Mouse (Mus musculus): ENCODE results near the gene Cnr2. TPM values are rescaled to one million over a fixed set of nuclear protein-coding genes. Genes with fewer than 3 reads are reported as not detected.
"Not testable (repeated sequence)": the region's sequence is repeated elsewhere in the genome, so short reads cannot be mapped to it uniquely, and the experiment has no call there.

Gene Cnr2
- polyA plus RNA-seq, 1 experiment from 2014 or later, result 0.08 TPM

DNA sequence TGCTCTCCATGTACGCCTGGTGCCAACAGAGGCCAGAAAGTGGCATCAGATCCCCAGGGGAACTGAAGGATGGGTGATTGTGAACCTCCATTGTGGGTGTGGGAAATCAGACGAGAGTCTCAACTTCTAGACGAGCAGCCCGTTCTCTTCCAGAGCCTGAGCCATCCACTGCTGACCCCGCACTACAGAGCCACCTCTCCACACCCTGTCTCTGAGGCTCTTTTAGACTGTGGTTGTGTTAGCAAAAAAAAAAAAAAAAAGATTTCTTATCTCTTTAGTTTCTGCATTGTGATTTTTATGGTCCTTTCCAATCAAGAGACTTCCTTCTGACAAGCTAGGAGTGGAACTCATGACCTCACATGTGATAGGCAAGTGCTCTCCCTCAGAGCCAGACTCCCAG, 34.2 kb downstream of the Cnr2 start:
- H3K27ac ChIP-seq (ENCODE audit: low read depth, low read length), result no peak overlapping the region
- H3K27me3 ChIP-seq (ENCODE audit: control insufficient read depth, insufficient read depth, low read length), result no peaks in the 10 kb centered on the region
- H3K9me3 ChIP-seq (ENCODE audit: control insufficient read depth, low read length), result no peaks in the 10 kb centered on the region
- no peak overlapping the region for H3K9ac ChIP-seq (ENCODE audit: low read depth, low read length)
- DNase-seq (ENCODE audit: low spot score) (no peak), ATAC-seq (ENCODE audit: low FRiP score) (no peak)
- H3K4me2 ChIP-seq (replicated peaks; ENCODE audit: low read depth, low read length), result no peak overlapping the region
- 94% methylated on average over 5 of the region's 5 CpGs for WGBS
- no peak overlapping the region for H3K4me3 ChIP-seq (ENCODE audit: low read depth, low read length)
- H3K36me3 ChIP-seq (ENCODE audit: control insufficient read depth, insufficient read depth, low read length), result no peaks in the 10 kb centered on the region
- H3K4me1 ChIP-seq (replicated peaks; ENCODE audit: control insufficient read depth, insufficient read depth, low read length), result no peaks in the 10 kb centered on the region

DNA sequence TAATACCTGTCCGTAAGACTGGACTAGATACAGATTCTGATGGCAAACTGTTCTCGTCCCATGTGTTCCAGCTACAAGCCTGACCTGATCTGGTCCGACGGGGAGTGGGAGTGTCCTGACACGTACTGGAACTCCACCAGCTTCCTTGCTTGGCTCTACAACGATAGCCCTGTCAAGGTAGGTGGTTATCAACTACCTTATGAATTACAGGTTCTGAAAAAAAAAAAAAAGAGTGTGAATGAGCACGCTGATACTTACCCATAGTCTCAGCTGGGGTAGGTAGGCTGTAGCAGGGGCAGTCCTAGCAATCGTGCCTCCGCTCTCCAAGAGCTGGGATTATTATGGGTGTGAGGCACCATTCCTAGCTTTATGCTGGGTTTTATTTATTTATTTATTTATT, 34.6 kb downstream of the Cnr2 start:
- no peak for DNase-seq (ENCODE audit: low spot score)
- no peak for ATAC-seq (ENCODE audit: low FRiP score)
- Histone ChIP-seq H3K4me2 (replicated peaks; ENCODE audit: low read depth, low read length) (no peak overlapping the region), H3K9me3 (ENCODE audit: control insufficient read depth, low read length) (no peaks in the 10 kb centered on the region), H3K36me3 (ENCODE audit: control insufficient read depth, insufficient read depth, low read length) (no peaks in the 10 kb centered on the region), H3K27me3 (ENCODE audit: control insufficient read depth, insufficient read depth, low read length) (no peaks in the 10 kb centered on the region), H3K27ac (ENCODE audit: low read depth, low read length) (no peak overlapping the region), H3K4me3 (ENCODE audit: low read depth, low read length) (no peak overlapping the region), H3K9ac (ENCODE audit: low read depth, low read length) (no peak overlapping the region), H3K4me1 (replicated peaks; ENCODE audit: control insufficient read depth, insufficient read depth, low read length) (no peaks in the 10 kb centered on the region)
- WGBS, result 93% methylated on average over 9 of the region's 9 CpGs

DNA sequence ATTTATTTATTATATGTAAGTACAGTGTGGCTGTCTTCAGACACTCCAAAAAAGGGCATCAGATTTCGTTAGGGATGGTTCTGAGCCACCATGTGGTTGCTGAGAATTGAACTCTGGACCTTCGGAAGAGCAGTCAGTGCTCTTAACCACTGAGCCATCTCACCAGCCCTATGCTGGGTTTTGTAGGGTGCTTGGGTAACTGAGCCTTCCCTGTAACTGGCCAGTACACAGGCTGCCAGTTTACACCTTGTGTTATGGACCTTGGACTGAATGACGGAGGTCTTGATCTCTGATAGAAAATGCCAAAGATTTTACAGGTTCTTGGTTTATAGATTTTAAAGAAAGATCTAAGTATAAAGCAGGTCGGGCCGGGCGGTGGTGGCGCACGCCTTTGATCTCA, 35.0 kb downstream of the Cnr2 start:
- DNase-seq (ENCODE audit: low spot score) (no peak), ATAC-seq (ENCODE audit: low FRiP score) (no peak)
- H3K27ac ChIP-seq (ENCODE audit: low read depth, low read length), result no peak overlapping the region
- no peaks in the 10 kb centered on the region for H3K4me1 ChIP-seq (replicated peaks; ENCODE audit: control insufficient read depth, insufficient read depth, low read length)
- 93% methylated on average over 8 of the region's 8 CpGs for WGBS
- H3K9ac ChIP-seq (ENCODE audit: low read depth, low read length), result no peak overlapping the region
- H3K4me2 ChIP-seq (replicated peaks; ENCODE audit: low read depth, low read length), result no peak overlapping the region
- no peaks in the 10 kb centered on the region for H3K36me3 ChIP-seq (ENCODE audit: control insufficient read depth, insufficient read depth, low read length)
- no peak overlapping the region for H3K4me3 ChIP-seq (ENCODE audit: low read depth, low read length)
- H3K9me3 ChIP-seq (ENCODE audit: control insufficient read depth, low read length), result no peaks in the 10 kb centered on the region
- no peaks in the 10 kb centered on the region for H3K27me3 ChIP-seq (ENCODE audit: control insufficient read depth, insufficient read depth, low read length)

DNA sequence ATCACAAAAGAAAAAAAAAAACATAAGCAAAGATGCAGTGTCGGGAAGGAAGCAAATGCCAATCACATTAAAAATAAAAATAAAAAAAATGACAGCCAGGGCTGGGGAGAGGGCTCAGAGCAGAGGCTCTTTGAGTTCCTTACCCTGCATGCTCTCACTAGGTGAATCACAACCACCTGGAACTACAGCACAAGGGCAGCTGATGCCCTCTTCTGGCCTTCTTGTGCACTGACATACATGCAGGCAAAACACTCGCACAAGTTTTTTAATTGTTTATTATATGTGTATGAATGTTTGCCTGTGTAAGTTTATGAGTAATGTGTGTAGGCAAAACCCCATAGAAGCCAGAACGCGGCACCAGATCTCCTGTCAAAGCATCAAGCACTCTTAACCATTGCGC, 36.6 kb downstream of the Cnr2 start:
- no peak overlapping the region for H3K4me3 ChIP-seq (ENCODE audit: low read depth, low read length)
- no peaks in the 10 kb centered on the region for H3K9me3 ChIP-seq (ENCODE audit: control insufficient read depth, low read length)
- no peaks in the 10 kb centered on the region for H3K27me3 ChIP-seq (ENCODE audit: control insufficient read depth, insufficient read depth, low read length)
- no peak overlapping the region for H3K9ac ChIP-seq (ENCODE audit: low read depth, low read length)
- ATAC-seq (ENCODE audit: low FRiP score) (no peak), DNase-seq (ENCODE audit: low spot score) (no peak)
- H3K4me2 ChIP-seq (replicated peaks; ENCODE audit: low read depth, low read length), result no peak overlapping the region
- 71% methylated on average over 5 of the region's 5 CpGs for WGBS
- H3K36me3 ChIP-seq (ENCODE audit: control insufficient read depth, insufficient read depth, low read length), result no peaks in the 10 kb centered on the region
- no peak overlapping the region for H3K27ac ChIP-seq (ENCODE audit: low read depth, low read length)
- H3K4me1 ChIP-seq (replicated peaks; ENCODE audit: control insufficient read depth, insufficient read depth, low read length), result no peaks in the 10 kb centered on the region

DNA sequence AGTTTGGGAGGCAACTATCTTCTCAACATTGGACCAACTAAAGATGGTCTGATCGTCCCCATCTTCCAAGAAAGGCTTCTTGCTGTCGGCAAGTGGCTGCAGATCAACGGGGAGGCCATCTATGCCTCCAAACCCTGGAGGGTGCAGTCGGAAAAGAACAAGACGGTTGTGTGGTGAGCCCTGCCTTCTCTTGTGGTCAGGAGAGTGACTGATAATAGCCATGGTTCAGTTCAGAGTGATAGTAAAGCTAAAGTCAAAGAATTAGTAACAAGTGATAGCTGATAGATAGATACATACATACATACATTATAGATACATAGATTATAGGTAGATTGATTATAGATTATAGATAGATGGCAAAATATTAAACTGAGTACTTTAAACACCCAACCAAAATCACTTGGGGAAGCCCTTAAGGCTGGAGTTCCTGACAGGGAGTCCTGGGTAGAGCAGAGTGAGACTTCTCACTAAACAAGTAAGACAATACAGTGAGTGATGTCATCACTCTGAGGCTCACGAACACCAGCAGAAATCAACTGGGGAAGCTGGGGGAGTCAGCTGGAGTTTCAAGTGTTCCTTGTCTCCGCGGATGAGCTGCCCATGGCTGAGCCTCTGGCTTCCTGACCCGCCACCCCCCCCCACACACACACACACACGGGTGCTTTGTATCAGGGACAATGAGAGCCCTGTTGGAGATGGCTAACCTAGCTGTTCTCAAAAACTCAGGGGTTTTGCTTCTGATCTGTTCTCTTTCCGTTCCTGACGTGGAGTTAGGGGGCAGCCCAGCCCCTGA, 39.7 kb downstream of the Cnr2 start:
- Histone ChIP-seq H3K9ac (ENCODE audit: low read depth, low read length) (no peak overlapping the region), H3K4me1 (replicated peaks; ENCODE audit: control insufficient read depth, insufficient read depth, low read length) (no peaks in the 10 kb centered on the region), H3K27me3 (ENCODE audit: control insufficient read depth, insufficient read depth, low read length) (no peaks in the 10 kb centered on the region), H3K27ac (ENCODE audit: low read depth, low read length) (no peak overlapping the region), H3K36me3 (ENCODE audit: control insufficient read depth, insufficient read depth, low read length) (no peaks in the 10 kb centered on the region), H3K4me3 (ENCODE audit: low read depth, low read length) (no peak overlapping the region), H3K4me2 (replicated peaks; ENCODE audit: low read depth, low read length) (no peak overlapping the region), H3K9me3 (ENCODE audit: control insufficient read depth, low read length) (no peaks in the 10 kb centered on the region)
- ATAC-seq (ENCODE audit: low FRiP score), result no peak
- WGBS, result 54% methylated on average over 12 of the region's 12 CpGs
- DNase-seq (ENCODE audit: low spot score), result peak; percentile 14

DNA sequence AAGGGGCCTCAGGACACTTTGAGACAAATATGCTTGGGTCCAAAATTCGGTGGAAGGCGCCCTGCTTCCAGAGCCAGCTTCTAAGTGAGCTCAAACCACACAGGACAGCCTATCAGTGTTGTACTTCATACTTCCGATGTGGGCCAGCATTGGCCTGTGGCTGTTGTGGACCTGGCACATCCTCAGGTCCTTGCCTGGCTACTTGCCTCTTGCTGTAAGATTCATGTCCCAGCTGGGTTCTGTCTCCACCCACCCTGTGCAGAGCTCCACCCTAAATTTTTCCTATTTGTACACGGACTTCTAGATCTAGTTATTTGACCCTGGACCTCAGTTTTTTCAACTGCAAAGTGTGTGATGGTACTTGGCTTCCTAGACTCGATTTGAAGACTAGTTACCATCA, 40.3 kb downstream of the Cnr2 start:
- no peak for DNase-seq (ENCODE audit: low spot score)
- H3K4me3 ChIP-seq (ENCODE audit: low read depth, low read length), result no peak overlapping the region
- H3K4me1 ChIP-seq (replicated peaks; ENCODE audit: control insufficient read depth, insufficient read depth, low read length), result no peaks in the 10 kb centered on the region
- no peaks in the 10 kb centered on the region for H3K9me3 ChIP-seq (ENCODE audit: control insufficient read depth, low read length)
- WGBS, result 64% methylated on average over 5 of the region's 5 CpGs
- no peaks in the 10 kb centered on the region for H3K27me3 ChIP-seq (ENCODE audit: control insufficient read depth, insufficient read depth, low read length)
- no peak overlapping the region for H3K27ac ChIP-seq (ENCODE audit: low read depth, low read length)
- H3K36me3 ChIP-seq (ENCODE audit: control insufficient read depth, insufficient read depth, low read length), result no peaks in the 10 kb centered on the region
- no peak for ATAC-seq (ENCODE audit: low FRiP score)
- H3K4me2 ChIP-seq (replicated peaks; ENCODE audit: low read depth, low read length), result no peak overlapping the region
- H3K9ac ChIP-seq (ENCODE audit: low read depth, low read length), result no peak overlapping the region

DNA sequence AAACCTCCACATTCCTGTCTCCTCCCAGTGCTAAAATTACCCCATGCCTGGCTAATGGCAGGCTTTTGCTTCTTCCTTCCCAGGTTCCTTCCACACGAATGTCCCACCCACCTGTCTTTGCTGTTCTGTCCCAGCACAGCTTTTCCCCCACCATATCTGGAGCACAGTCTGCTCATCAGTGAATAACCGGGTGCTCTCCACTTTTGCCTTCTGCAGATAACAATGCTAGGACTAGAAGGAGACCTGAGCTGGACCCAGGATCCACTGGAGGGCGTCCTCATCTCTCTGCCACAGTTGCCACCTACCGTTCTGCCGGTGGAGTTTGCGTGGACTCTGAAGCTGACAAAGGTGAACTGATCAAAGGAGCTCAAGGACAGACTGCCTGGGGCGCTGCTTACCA, 43.7 kb downstream of the Cnr2 start:
- no peak overlapping the region for H3K4me2 ChIP-seq (replicated peaks; ENCODE audit: low read depth, low read length)
- 86% methylated on average over 7 of the region's 7 CpGs for WGBS
- H3K9ac ChIP-seq (ENCODE audit: low read depth, low read length), result no peak overlapping the region
- no peaks in the 10 kb centered on the region for H3K9me3 ChIP-seq (ENCODE audit: control insufficient read depth, low read length)
- H3K4me1 ChIP-seq (replicated peaks; ENCODE audit: control insufficient read depth, insufficient read depth, low read length), result no peaks in the 10 kb centered on the region
- H3K27me3 ChIP-seq (ENCODE audit: control insufficient read depth, insufficient read depth, low read length), result no peaks in the 10 kb centered on the region
- no peak overlapping the region for H3K27ac ChIP-seq (ENCODE audit: low read depth, low read length)
- DNase-seq (ENCODE audit: low spot score) (no peak), ATAC-seq (ENCODE audit: low FRiP score) (no peak)
- H3K36me3 ChIP-seq (ENCODE audit: control insufficient read depth, insufficient read depth, low read length), result no peaks in the 10 kb centered on the region
- no peak overlapping the region for H3K4me3 ChIP-seq (ENCODE audit: low read depth, low read length)

DNA sequence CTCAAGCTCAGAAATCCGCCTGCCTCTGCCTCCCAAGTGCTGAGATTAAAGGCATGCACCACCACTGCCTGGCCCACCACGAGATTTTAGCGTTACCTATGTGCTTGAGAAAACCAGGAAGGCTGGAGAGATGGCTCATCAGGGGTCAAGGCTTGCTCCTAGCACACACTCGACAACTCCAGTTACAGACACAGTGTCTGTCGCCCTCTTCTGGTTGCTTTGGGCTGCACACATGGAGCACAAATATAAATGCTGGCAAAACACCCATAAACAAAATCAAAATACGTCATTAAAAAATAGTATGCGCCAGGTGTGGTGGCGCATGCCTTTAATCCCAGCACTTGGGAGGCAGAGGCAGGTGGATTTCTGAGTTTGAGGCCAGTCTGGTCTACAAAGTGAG, 45.8 kb downstream of the Cnr2 start:
- H3K27me3 ChIP-seq (ENCODE audit: control insufficient read depth, insufficient read depth, low read length); H3K4me2 ChIP-seq (replicated peaks; ENCODE audit: low read depth, low read length); H3K4me1 ChIP-seq (replicated peaks; ENCODE audit: control insufficient read depth, insufficient read depth, low read length); H3K4me3 ChIP-seq (ENCODE audit: low read depth, low read length); H3K9me3 ChIP-seq (ENCODE audit: control insufficient read depth, low read length); H3K27ac ChIP-seq (ENCODE audit: low read depth, low read length); H3K36me3 ChIP-seq (ENCODE audit: control insufficient read depth, insufficient read depth, low read length); ATAC-seq (ENCODE audit: low FRiP score); DNase-seq (ENCODE audit: low spot score); H3K9ac ChIP-seq (ENCODE audit: low read depth, low read length): not testable (repeated sequence)
- WGBS, result 83% methylated on average over 8 of the region's 8 CpGs

DNA sequence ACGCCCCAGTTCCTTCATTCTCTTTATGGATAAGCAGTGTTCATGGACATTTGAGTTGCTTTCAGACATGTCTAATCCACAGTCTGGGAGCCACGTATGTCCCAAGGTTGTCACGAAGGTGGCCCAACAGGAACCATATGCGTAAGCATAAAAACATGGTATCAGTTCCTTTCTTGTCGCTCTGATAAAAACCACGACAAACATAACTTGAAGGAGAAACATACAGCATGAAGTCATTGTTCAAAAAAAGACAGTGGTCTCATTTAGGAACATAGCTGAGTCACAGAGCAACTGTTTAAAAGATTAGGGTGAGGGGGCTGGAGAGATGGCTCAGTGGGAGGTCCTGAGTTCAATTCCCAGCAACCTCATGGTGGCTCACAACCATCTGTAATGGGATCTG, 47.0 kb downstream of the Cnr2 start:
- Histone ChIP-seq H3K27me3 (ENCODE audit: control insufficient read depth, insufficient read depth, low read length) (no peaks in the 10 kb centered on the region), H3K27ac (ENCODE audit: low read depth, low read length) (no peak overlapping the region), H3K36me3 (ENCODE audit: control insufficient read depth, insufficient read depth, low read length) (no peaks in the 10 kb centered on the region), H3K4me1 (replicated peaks; ENCODE audit: control insufficient read depth, insufficient read depth, low read length) (no peaks in the 10 kb centered on the region; the same call in 1 of the 2 replicates), H3K9me3 (ENCODE audit: control insufficient read depth, low read length) (no peaks in the 10 kb centered on the region), H3K4me2 (replicated peaks; ENCODE audit: low read depth, low read length) (no peak overlapping the region), H3K9ac (ENCODE audit: low read depth, low read length) (no peak overlapping the region), H3K4me3 (ENCODE audit: low read depth, low read length) (no peak overlapping the region)
- ATAC-seq (ENCODE audit: low FRiP score), result no peak
- no peak for DNase-seq (ENCODE audit: low spot score)
- 91% methylated on average over 6 of the region's 6 CpGs for WGBS

Data from hindbrain, embryonic 11.5 days (tissue).